ENCODE assay signal across 9 mouse cellular contexts in the genomic region with DNA sequence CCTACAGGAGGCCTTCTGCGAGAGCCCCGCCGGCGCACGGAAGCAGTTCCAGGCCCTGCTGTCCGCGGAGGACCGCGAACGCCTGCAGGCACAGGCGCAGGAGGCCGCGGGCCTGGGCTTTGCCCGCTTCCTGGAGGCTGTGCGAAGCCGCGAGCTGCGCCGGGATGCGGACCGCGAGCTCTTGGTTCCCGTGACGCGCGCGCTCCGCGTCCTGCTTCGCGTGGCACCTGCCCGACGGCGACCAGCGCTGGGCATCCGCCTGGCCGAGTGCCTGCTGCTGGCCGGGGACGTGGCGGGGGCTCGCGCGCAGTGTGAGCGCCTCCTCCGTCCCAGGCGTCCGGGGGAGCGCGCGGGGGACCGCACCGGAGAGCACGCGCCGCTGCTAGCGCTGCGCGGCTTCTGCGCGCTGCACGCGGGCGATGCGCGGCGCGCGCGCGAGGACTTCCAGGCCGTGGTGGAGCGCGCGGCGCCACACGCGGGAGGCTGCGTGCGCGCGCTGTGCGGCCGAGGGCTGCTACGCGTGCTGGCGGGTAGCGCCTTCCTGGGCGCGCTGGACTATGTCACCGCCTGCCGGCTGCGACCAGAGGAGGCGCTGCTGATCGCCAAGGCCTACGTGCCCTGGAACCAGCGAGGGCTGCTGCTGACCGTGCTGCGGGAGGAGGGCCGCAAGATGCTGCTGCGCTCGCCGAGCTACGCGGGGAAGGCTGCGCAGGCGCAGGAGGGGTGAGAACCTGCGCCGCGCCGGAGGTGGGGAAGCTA. TPM values are rescaled to one million over a fixed set of nuclear protein-coding genes. Genes with fewer than 3 reads are reported as not detected.
DNase-seq lines count a peak whose midpoint lies in the region; ATAC-seq and TF ChIP-seq lines count a peak whose summit lies in the region.
"Had no signal": no experiment of that assay in that cellular context is flagged by ENCODE, and none has a peak within 500 bp of the region (broad histone marks: within the 10 kb centered on the region; RNA-seq: fewer than 3 reads in every experiment).

No protein-coding gene starts in this region.

- in situ Hi-C loops in ES-E14 (cut with MboI; ENCODE audit: low sequenced_read_pairs in 2 of 2, unreplicated experiment in 2 of 2) = no loop called here

- H3K9ac ChIP-seq in ES-E14 (ENCODE audit: insufficient read depth, low read depth, low read length, poor library complexity, severe bottlenecking) = peak overlapping the region; percentile 65
- H3K9ac ChIP-seq in forebrain, postnatal 0 days = peak overlapping the region; percentile 84
- no peak overlapping the region for H3K9ac ChIP-seq in liver, embryonic 12.5 days

- TF ChIP-seq CTCF in cerebellum, adult 2 months (IDR thresholded peaks at IDR 0.05; ENCODE audit: borderline replicate concordance, insufficient read depth, low read depth, low read length) = peak; percentile 68
- peak; percentile 86 for TF ChIP-seq CTCF in forebrain, postnatal 0 days (IDR thresholded peaks at IDR 0.05; ENCODE audit: low read depth)

- peaks cover 0 to 5% of the 10 kb centered on the region in 2 experiments; a peak in 1 of 4 replicates for H3K4me1 ChIP-seq in ES-E14 (ENCODE audit: control insufficient read depth in 2 of 2, insufficient read depth in 2 of 2, low read length in 2 of 2, poor library complexity in 1 of 2)
- H3K4me1 ChIP-seq in cerebellum, adult 2 months (ENCODE audit: control insufficient read depth, insufficient read depth, low read length) = peaks cover 4% of the 10 kb centered on the region; the same call in 1 of the 2 replicates
- H3K4me1 ChIP-seq in forebrain, postnatal 0 days (ENCODE audit: insufficient read depth) = no peaks in the 10 kb centered on the region
- peaks cover 9% of the 10 kb centered on the region; the same call in 1 of the 2 replicates for H3K4me1 ChIP-seq in liver, embryonic 12.5 days

- H3K27me3 ChIP-seq in cerebellum, adult 2 months (ENCODE audit: control insufficient read depth, insufficient read depth, low read length) = no peaks in the 10 kb centered on the region
- H3K27me3 ChIP-seq in forebrain, postnatal 0 days (ENCODE audit: insufficient read depth, low read length) = peaks cover 4% of the 10 kb centered on the region; the same call in 1 of the 2 replicates
- peaks cover 73% of the 10 kb centered on the region for H3K27me3 ChIP-seq in liver, embryonic 12.5 days (replicated peaks)

- H3K36me3 ChIP-seq in ES-E14 (ENCODE audit: control insufficient read depth, insufficient read depth, low read length, poor library complexity, severe bottlenecking) = no peaks in the 10 kb centered on the region
- no peaks in the 10 kb centered on the region for H3K36me3 ChIP-seq in forebrain, postnatal 0 days (ENCODE audit: insufficient read depth)
- H3K36me3 ChIP-seq in liver, embryonic 12.5 days = no peaks in the 10 kb centered on the region

- DNase-seq in ES-E14 (ENCODE audit: low read depth, low spot score) = peak; percentile 71
- DNase-seq in cerebellum, adult 2 months = peak; percentile 96 to 97
- peak; percentile 98 for DNase-seq in forebrain, postnatal 0 days
- DNase-seq in heart, postnatal 25 days (ENCODE audit: low spot score) = peak; percentile 46
- peak; percentile 43 to 81 for DNase-seq in kidney, postnatal 36 days
- DNase-seq in neural tube, embryonic 10.5 days (ENCODE audit: extremely low spot score, low spot score) = peak; percentile 89
- peak; percentile 84 for DNase-seq in testis, postnatal 10 days (ENCODE audit: low spot score)

- under 1% methylated on average over 109 of the region's 110 CpGs for WGBS in cerebellum, adult 2 months
- WGBS in forebrain, postnatal 0 days = 1% methylated on average over 74 of the region's 110 CpGs
- 2% methylated on average over 105 of the region's 110 CpGs for WGBS in liver, embryonic 12.5 days (ENCODE audit: insufficient replicate concordance)

- H3K4me3 ChIP-seq in ES-E14 (ENCODE audit: insufficient read depth in 1 of 2, low read depth in 1 of 2, low read length in 2 of 2, poor library complexity in 1 of 2, severe bottlenecking in 1 of 2) = peak overlapping the region; percentile 55 to 77
- H3K4me3 ChIP-seq in cerebellum, adult 2 months (replicated peaks; ENCODE audit: insufficient read depth, low read depth, low read length) = peak overlapping the region; percentile 58
- peak overlapping the region; percentile 57 for H3K4me3 ChIP-seq in forebrain, postnatal 0 days (ENCODE audit: low read depth, low read length)
- peak overlapping the region; percentile 45 for H3K4me3 ChIP-seq in liver, embryonic 12.5 days

- intact Hi-C loops in heart, postnatal 25 days (cut with DNase I) = no loop called here

- peak; percentile 94 for ATAC-seq in forebrain, postnatal 0 days
- ATAC-seq in liver, embryonic 12.5 days = 0 out of 2 replicates have a peak, but pooled peaks have one; percentile 53
- ATAC-seq: Patski had no signal

- H3K27ac ChIP-seq in ES-E14 (ENCODE audit: insufficient read depth, low read depth, low read length, poor library complexity, severe bottlenecking) = no peak overlapping the region
- peak overlapping the region; percentile 93 for H3K27ac ChIP-seq in cerebellum, adult 2 months (ENCODE audit: insufficient read depth, low read length)
- H3K27ac ChIP-seq in forebrain, postnatal 0 days (ENCODE audit: low read depth, low read length) = peak overlapping the region; percentile 93
- no peak overlapping the region for H3K27ac ChIP-seq in liver, embryonic 12.5 days

- H3K4me2 ChIP-seq in forebrain, postnatal 0 days (ENCODE audit: low read depth) = peak overlapping the region; percentile 91
- peak overlapping the region; percentile 66 for H3K4me2 ChIP-seq in liver, embryonic 12.5 days

- TF ChIP-seq POLR2A in cerebellum, adult 2 months (IDR thresholded peaks at IDR 0.05; ENCODE audit: borderline replicate concordance, insufficient read depth, low read length) = peak; percentile 78

- no peaks in the 10 kb centered on the region for H3K9me3 ChIP-seq in ES-E14 (ENCODE audit: control insufficient read depth, insufficient read depth, low read depth, low read length)
- no peaks in the 10 kb centered on the region for H3K9me3 ChIP-seq in forebrain, postnatal 0 days (ENCODE audit: low read length)
- 0 out of 2 replicates have a peak, but pooled peaks cover 3% of the 10 kb centered on the region for H3K9me3 ChIP-seq in liver, embryonic 12.5 days (replicated peaks)

TF ChIP-seq in ES-E14, 5 proteins besides CTCF, POLR2A, EP300 and RAD21:
- TF ChIP-seq HCFC1 (IDR thresholded peaks at IDR 0.05; ENCODE audit: borderline replicate concordance, insufficient read depth, low read length) = no peak
- TF ChIP-seq ZC3H11A (IDR thresholded peaks at IDR 0.05; ENCODE audit: borderline replicate concordance, low read depth, low read length) = no peak
- no peak for TF ChIP-seq ZNF384 (IDR thresholded peaks at IDR 0.05; ENCODE audit: low read depth, low read length)
- no peak for TF ChIP-seq MAFK (IDR thresholded peaks at IDR 0.05; ENCODE audit: insufficient read depth, low read depth, low read length)
- no peak for TF ChIP-seq CHD2 (IDR thresholded peaks at IDR 0.05; ENCODE audit: low read depth, low read length)

RNA-seq across cellular contexts. Expression of gene Mmel1, which starts 13.5 kb away (rescaled TPM):
- total RNA-seq in ES-E14 (2012; rRNA removed) = 2.4 and 3.1 TPM in 2 replicates
- 2.7 and 3.3 TPM in 2 replicates for polyA plus RNA-seq in cerebellum, adult 2 months (2012; rRNA removed)
- 0.43 and 1.5 TPM in 2 replicates for total RNA-seq in forebrain, postnatal 0 days (2014; rRNA removed)
- polyA plus RNA-seq in forebrain, postnatal 0 days (2015; fragmentation: Nextera tagmentation; extraction: Ambion mirVana) = 0.39 and 0.74 TPM in 2 replicates
- under 1 TPM; 0.20 to 0.39 TPM for total RNA-seq in heart, postnatal 25 days (2021)
- 1.7 and 2.5 TPM in 2 replicates for polyA plus RNA-seq in liver, embryonic 12.5 days (2016; fragmentation: Nextera tagmentation; extraction: Ambion mirVana)
- polyA plus RNA-seq: Patski had no signal

RNA-seq across cellular contexts. Expression of gene Ttc34, which starts 18.6 kb away (rescaled TPM):
- total RNA-seq in ES-E14 (2012; rRNA removed) = 0.22 and 0.26 TPM in 2 replicates
- polyA plus RNA-seq in cerebellum, adult 2 months (2012; rRNA removed) = 1.5 and 2.6 TPM in 2 replicates
- 3.6 and 3.7 TPM in 2 replicates for total RNA-seq in forebrain, postnatal 0 days (2014; rRNA removed)
- polyA plus RNA-seq in forebrain, postnatal 0 days (2015; fragmentation: Nextera tagmentation; extraction: Ambion mirVana) = 4.1 TPM in 2 replicates
- under 1 TPM in 1 of 2 experiments, not detected in 1; 0.17 TPM for total RNA-seq in heart, postnatal 25 days (2021)
- polyA plus RNA-seq in liver, embryonic 12.5 days (2016; fragmentation: Nextera tagmentation; extraction: Ambion mirVana) = not detected in 2 replicates
- polyA plus RNA-seq: Patski had no signal

RNA-seq across cellular contexts. Expression of gene Fam213b, which starts 43.0 kb away (rescaled TPM):
- total RNA-seq in ES-E14 (2012; rRNA removed) = 13.4 and 15.7 TPM in 2 replicates
- 171 and 180 TPM in 2 replicates for polyA plus RNA-seq in cerebellum, adult 2 months (2012; rRNA removed)
- 30.8 and 41.2 TPM in 2 replicates for total RNA-seq in forebrain, postnatal 0 days (2014; rRNA removed)
- 59.7 and 62.1 TPM in 2 replicates for polyA plus RNA-seq in forebrain, postnatal 0 days (2015; fragmentation: Nextera tagmentation; extraction: Ambion mirVana)
- 10 to 100 TPM; 74.4 to 76.2 TPM for total RNA-seq in heart, postnatal 25 days (2021)
- polyA plus RNA-seq in liver, embryonic 12.5 days (2016; fragmentation: Nextera tagmentation; extraction: Ambion mirVana) = 10.2 and 11.3 TPM in 2 replicates

Comparison
In these comparisons a context has a peak if more than half of its experiments do, and no peak if none do; other contexts are left out.
1. DNase-seq: peak in every context shown above with its lines; median percentile 98 in forebrain, postnatal 0 days; 96 in cerebellum, adult 2 months; 89 in neural tube, embryonic 10.5 days; 84 in testis, postnatal 10 days; 71 in ES-E14; 62 in kidney, postnatal 36 days; 46 in heart, postnatal 25 days.
2. H3K27ac ChIP-seq: peak in cerebellum, adult 2 months (single experiment) and forebrain, postnatal 0 days (single experiment); none in ES-E14 (single experiment) and liver, embryonic 12.5 days (single experiment).
3. Peak in every context shown above with its lines, with median percentiles within 50 percentile points of each other: H3K4me3 ChIP-seq.